Mouse (Mus musculus) bone marrow, adult 2 months (tissue): Measurements from ENCODE around the gene Swi5. TPM values are rescaled to one million over a fixed set of nuclear protein-coding genes. Genes with fewer than 3 reads are reported as not detected.

Experiments
- H3K27ac ChIP-seq: fragments of 200-500 bp; 2 replicates; pipeline ENCODE4 v1.5.1; 2012; ENCODE audit warnings: low read depth, mild to moderate bottlenecking, control low read depth, inconsistent platforms, low read length; ENCODE audit not compliant: control insufficient read depth, poor library complexity, insufficient read depth
- H3K4me1 ChIP-seq: fragments of 200-500 bp; 2 replicates; pipeline ENCODE4 v1.6.1; 2011; ENCODE audit warnings: low read length; ENCODE audit not compliant: control insufficient read depth, insufficient read depth
- H3K4me3 ChIP-seq: fragments of 200-500 bp; replicated peaks from 2 replicates; pipeline ENCODE3; 2011; ENCODE audit warnings: mild to moderate bottlenecking, low read depth, low read length, control low read depth; ENCODE audit not compliant: control insufficient read depth
- CTCF ChIP-seq: fragments of 200-500 bp; IDR thresholded peaks from 2 replicates; pipeline ENCODE4 v1.5.1; 2011; ENCODE audit warnings: low read length, control low read depth; ENCODE audit not compliant: control insufficient read depth, insufficient read depth
- POLR2A ChIP-seq: fragments of 200-500 bp; IDR thresholded peaks from 2 replicates; pipeline ENCODE4 v1.6.1; 2011; ENCODE audit warnings: low read depth, mild to moderate bottlenecking, control low read depth, low read length, borderline replicate concordance; ENCODE audit not compliant: control insufficient read depth
- WGBS: fragments of 180-500 bp; shearing (Covaris S2); methylation state at CpG from one replicate; pipeline ENCODE4 v1.1.7; 2018; 5-methylcytosine and 5-hydroxymethylcytosine counted together
- polyA plus RNA-seq: library from polyadenylated mRNA; stranded (reverse); fragments of >200 nt; gene quantifications from 2 replicates; pipeline ENCODE4 v1.2.4, GENCODE M21; 2011; ENCODE audit warnings: low replicate concordance; ENCODE audit not compliant: missing spikeins, insufficient read depth, insufficient read length

The Swi5 gene
- polyA plus RNA-seq: 278 and 393 TPM in 2 replicates

GRCm38 (mm10) chr2:32287923-32288367 is at the start of gene Swi5:
Swi5 (minus strand) TSS chr2:32288075.
- peak within 1 kb of the TSS; percentile 82 for H3K4me3 ChIP-seq
- no peaks in the 10 kb centered on the region; the same call in 1 of the 2 replicates for H3K4me1 ChIP-seq
- WGBS: under 1% methylated on average over 41 of the region's 41 CpGs
- TF ChIP-seq CTCF (no peak), POLR2A (peak; percentile 95)
- peak within 1 kb of the TSS; percentile 78 for H3K27ac ChIP-seq

- 38% methylated on average over 15 of the region's 15 CpGs for WGBS
- no peak for TF ChIP-seq CTCF
- no peak for TF ChIP-seq POLR2A
- H3K4me1 ChIP-seq: no peaks in the 10 kb centered on the region
- no peak overlapping the region for H3K4me3 ChIP-seq
- H3K27ac ChIP-seq: no peak overlapping the region
Observed at GRCm38 (mm10) chr2:32335888-32336287, 48.0 kb upstream of the Swi5 start.

GRCm38 (mm10) chr2:32332159-32332558 is 44.3 kb upstream of the Swi5 start:
- WGBS: 62% methylated on average over 5 of the region's 5 CpGs
- Histone ChIP-seq H3K27ac (no peak overlapping the region), H3K4me3 (no peak overlapping the region), H3K4me1 (no peaks in the 10 kb centered on the region)
- TF ChIP-seq POLR2A (no peak), CTCF (no peak)

- TF ChIP-seq CTCF: no peak
- no peak for TF ChIP-seq POLR2A
- 70% methylated on average over 6 of the region's 6 CpGs for WGBS
- Histone ChIP-seq H3K27ac (no peak overlapping the region), H3K4me1 (no peaks in the 10 kb centered on the region), H3K4me3 (no peak overlapping the region)
Observed at GRCm38 (mm10) chr2:32329531-32329930, 41.7 kb upstream of the Swi5 start.

- TF ChIP-seq CTCF (no peak), POLR2A (no peak)
- 59% methylated on average over 13 of the region's 13 CpGs for WGBS
Observed at GRCm38 (mm10) chr2:32328911-32329460, 41.1 kb upstream of the Swi5 start.

GRCm38 (mm10) chr2:32327200-32327599 is 39.3 kb upstream of the Swi5 start:
- no peaks in the 10 kb centered on the region for H3K4me1 ChIP-seq
- no peak overlapping the region for H3K4me3 ChIP-seq
- TF ChIP-seq CTCF: no peak
- TF ChIP-seq POLR2A: no peak
- WGBS: 87% methylated on average over 4 of the region's 4 CpGs
- H3K27ac ChIP-seq: no peak overlapping the region

More at GRCm38 (mm10) chr2:32328911-32329460, 41.1 kb upstream of the Swi5 start:
- Histone ChIP-seq H3K4me3 (no peak overlapping the region), H3K4me1 (no peaks in the 10 kb centered on the region), H3K27ac (no peak overlapping the region)

GRCm38 (mm10) chr2:32325342-32325741 is 37.5 kb upstream of the Swi5 start:
- Histone ChIP-seq H3K27ac (no peak overlapping the region), H3K4me1 (no peaks in the 10 kb centered on the region), H3K4me3 (no peak overlapping the region)
- no peak for TF ChIP-seq CTCF
- no peak for TF ChIP-seq POLR2A
- 55% methylated on average over 7 of the region's 7 CpGs for WGBS

- TF ChIP-seq POLR2A (no peak), CTCF (no peak)
- 55% methylated on average over 4 of the region's 4 CpGs for WGBS
- H3K4me3 ChIP-seq: no peak overlapping the region
- no peaks in the 10 kb centered on the region for H3K4me1 ChIP-seq
- no peak overlapping the region for H3K27ac ChIP-seq
Observed at GRCm38 (mm10) chr2:32324322-32324721, 36.4 kb upstream of the Swi5 start.
